ENCODE assay signal across 8 mouse cellular contexts in genomic region chr11:95356469-95357273, GRCm38 (mm10). TPM values are rescaled to one million over a fixed set of nuclear protein-coding genes. Genes with fewer than 3 reads are reported as not detected.
DNase-seq lines count a peak whose midpoint lies in the region; ATAC-seq and TF ChIP-seq lines count a peak whose summit lies in the region.

No protein-coding gene starts in this region.

- peak overlapping the region; percentile 87 for H3K27ac ChIP-seq in layer of hippocampus, adult 2 months
- H3K27ac ChIP-seq in lung, embryonic 14.5 days (ENCODE audit: low read depth), result peak overlapping the region; percentile 38; the same call in 1 of the 2 replicates

- intact Hi-C loops in heart, postnatal 36 days (cut with DNase I), result no loop called here

- DNase-seq in layer of hippocampus, adult 2 months (ENCODE audit: low spot score in 2 of 2), result peak; percentile 33 to 41
- DNase-seq in layer of hippocampus, adult 8-10 months (ENCODE audit: low spot score in 2 of 2), result no peak
- peak; percentile 76 for DNase-seq in MN1 (ENCODE audit: low spot score)
- peak; percentile 63 to 66 for DNase-seq in heart, postnatal 36 days
- peak; percentile 27 for DNase-seq in lung, embryonic 14.5 days
- peak; percentile 95 to 99 for DNase-seq in spleen, postnatal 10 days (ENCODE audit: low spot score in 2 of 2)
- DNase-seq in right cerebral cortex, adult 2 months (ENCODE audit: low spot score in 2 of 2), result no peak

- no peaks in the 10 kb centered on the region for H3K27me3 ChIP-seq in lung, embryonic 14.5 days (ENCODE audit: insufficient read depth, low read length)

- H3K4me2 ChIP-seq in lung, embryonic 14.5 days, result 0 out of 2 replicates have a peak overlapping the region, but pooled peaks have one; percentile 3

- WGBS in lung, embryonic 14.5 days, result 70% methylated on average over 17 of the region's 17 CpGs

- H3K36me3 ChIP-seq in lung, embryonic 14.5 days (ENCODE audit: insufficient read depth), result 0 out of 2 replicates have a peak, but pooled peaks cover 5% of the 10 kb centered on the region

- peak; percentile 83 for ATAC-seq in erythroid progenitor cell, adult 5-6 weeks (replicated peaks; ENCODE audit: low FRiP score, poor library complexity, severe bottlenecking)
- ATAC-seq in lung, embryonic 14.5 days (ENCODE audit: insufficient read depth), result peak; percentile 60

- H3K4me3 ChIP-seq in layer of hippocampus, adult 2 months, result no peak overlapping the region
- H3K4me3 ChIP-seq in lung, embryonic 14.5 days (ENCODE audit: low read depth, low read length), result no peak overlapping the region

- H3K9me3 ChIP-seq in lung, embryonic 14.5 days (ENCODE audit: low read depth, low read length), result no peaks in the 10 kb centered on the region

- no peak for TF ChIP-seq CTCF in layer of hippocampus, adult 2 months (conservative IDR thresholded peaks at IDR 0.05)
- no peak for TF ChIP-seq CTCF in lung, embryonic 14.5 days (IDR thresholded peaks at IDR 0.05; ENCODE audit: low read depth)

- no peak overlapping the region for H3K9ac ChIP-seq in lung, embryonic 14.5 days

- H3K4me1 ChIP-seq in lung, embryonic 14.5 days (ENCODE audit: insufficient read depth), result 0 out of 2 replicates have a peak, but pooled peaks cover 3% of the 10 kb centered on the region

RNA-seq across cellular contexts. Expression of gene Fam117a, which starts 19.9 kb away (rescaled TPM):
- total RNA-seq in layer of hippocampus, adult 2 months (2021), result 1 to 10 TPM; 4.1 to 6.0 TPM
- total RNA-seq in layer of hippocampus, adult 8-10 months (2022), result 10 to 100 TPM in 1 of 4 experiments, 1 to 10 TPM in 3; 6.0 to 13.3 (median 7.4) TPM
- 340 and 347 TPM in 2 replicates for total RNA-seq in erythroid progenitor cell, adult 5-6 weeks (2015; ENCODE audit: low replicate concordance)
- 282 and 287 TPM in 2 replicates for total RNA-seq in erythroid progenitor cell, adult 5-6 weeks (2017; ENCODE audit: low replicate concordance)
- 10 to 100 TPM in 1 of 2 experiments, 1 to 10 TPM in 1; 7.0 to 10.3 TPM for total RNA-seq in heart, postnatal 36 days (2021)
- polyA plus RNA-seq in lung, embryonic 14.5 days (2014; fragmentation: Nextera tagmentation; extraction: Ambion mirVana), result 12.9 and 14.6 TPM in 2 replicates

RNA-seq across cellular contexts. Expression of gene Slc35b1, which starts 27.8 kb away (rescaled TPM):
- 10 to 100 TPM; 64.4 to 69.2 TPM for total RNA-seq in layer of hippocampus, adult 2 months (2021)
- total RNA-seq in layer of hippocampus, adult 8-10 months (2022), result 10 to 100 TPM; 59.4 to 78.3 (median 73.1) TPM
- 35.0 and 42.3 TPM in 2 replicates for total RNA-seq in erythroid progenitor cell, adult 5-6 weeks (2015; ENCODE audit: low replicate concordance)
- 38.7 and 50.4 TPM in 2 replicates for total RNA-seq in erythroid progenitor cell, adult 5-6 weeks (2017; ENCODE audit: low replicate concordance)
- 10 to 100 TPM; 35.7 to 37.6 TPM for total RNA-seq in heart, postnatal 36 days (2021)
- 104 and 112 TPM in 2 replicates for polyA plus RNA-seq in lung, embryonic 14.5 days (2014; fragmentation: Nextera tagmentation; extraction: Ambion mirVana)

RNA-seq across cellular contexts. Expression of gene Kat7, which starts 46.6 kb away (rescaled TPM):
- 10 to 100 TPM; 83.3 to 85.7 TPM for total RNA-seq in layer of hippocampus, adult 2 months (2021)
- 10 to 100 TPM; 73.3 to 86.4 (median 84.0) TPM for total RNA-seq in layer of hippocampus, adult 8-10 months (2022)
- 94.3 and 127 TPM in 2 replicates for total RNA-seq in erythroid progenitor cell, adult 5-6 weeks (2015; ENCODE audit: low replicate concordance)
- total RNA-seq in erythroid progenitor cell, adult 5-6 weeks (2017; ENCODE audit: low replicate concordance), result 72.6 and 81.2 TPM in 2 replicates
- total RNA-seq in heart, postnatal 36 days (2021), result 10 to 100 TPM; 27.5 to 32.3 TPM
- 77.0 and 83.7 TPM in 2 replicates for polyA plus RNA-seq in lung, embryonic 14.5 days (2014; fragmentation: Nextera tagmentation; extraction: Ambion mirVana)

RNA-seq across cellular contexts. Expression of gene Spop, which starts 57.2 kb away (rescaled TPM):
- total RNA-seq in layer of hippocampus, adult 2 months (2021), result 100 to 1,000 TPM; 170 to 176 TPM
- total RNA-seq in layer of hippocampus, adult 8-10 months (2022), result 100 to 1,000 TPM; 157 to 180 (median 166) TPM
- 57.3 and 75.5 TPM in 2 replicates for total RNA-seq in erythroid progenitor cell, adult 5-6 weeks (2015; ENCODE audit: low replicate concordance)
- total RNA-seq in erythroid progenitor cell, adult 5-6 weeks (2017; ENCODE audit: low replicate concordance), result 61.7 and 70.0 TPM in 2 replicates
- total RNA-seq in heart, postnatal 36 days (2021), result 100 to 1,000 TPM; 175 to 193 TPM
- polyA plus RNA-seq in lung, embryonic 14.5 days (2014; fragmentation: Nextera tagmentation; extraction: Ambion mirVana), result 112 and 114 TPM in 2 replicates

Comparison
In these comparisons a context has a peak if more than half of its experiments do, and no peak if none do; other contexts are left out.
1. DNase-seq: peak in layer of hippocampus, adult 2 months (2 of 2), MN1 (single experiment), heart, postnatal 36 days (2 of 2), lung, embryonic 14.5 days (single experiment) and spleen, postnatal 10 days (2 of 2); none in layer of hippocampus, adult 8-10 months (0 of 2) and right cerebral cortex, adult 2 months (0 of 2).
2. RNA of gene Fam117a, which starts 19.9 kb away (total RNA-seq): 282 to 347 TPM in erythroid progenitor cell, adult 5-6 weeks; 7.0 to 10.3 TPM in heart, postnatal 36 days, 6.0 to 13.3 TPM in layer of hippocampus, adult 8-10 months and 4.1 to 6.0 TPM in layer of hippocampus, adult 2 months; every median in the first group is over 10 times any median in the second.